Mouse (Mus musculus) embryonic facial prominence, embryonic 15.5 days (tissue): ENCODE measurements at regions not wholly inside any gene's neighbourhood (a gene's known extent, or its start where the extent isn't known, plus 50 kb on each side); places are given as distances from the start of the nearest gene placed in this dataset.

Experiments
- ATAC-seq: fragments of 200-750 bp; cut with Nextera tagmentation; 2 replicates; pipeline ENCODE4 v1.8.0; 2017; ENCODE audit warnings: low read depth, moderate TSS enrichment; ENCODE audit not compliant: insufficient number of reproducible peaks, low FRiP score, low TSS enrichment
- H3K27ac ChIP-seq: fragments of 300-500 bp; sonication (generic); replicated peaks from 2 replicates; pipeline ENCODE4 v1.5.1; 2015; ENCODE audit warnings: mild to moderate bottlenecking, inconsistent platforms
- H3K27me3 ChIP-seq: fragments of 300-500 bp; sonication (generic); 2 replicates; pipeline ENCODE4 v1.6.1; 2015; ENCODE audit warnings: inconsistent platforms
- H3K36me3 ChIP-seq: fragments of 300-500 bp; sonication (generic); 2 replicates; pipeline ENCODE4 v1.6.1; 2015; ENCODE audit warnings: mild to moderate bottlenecking, inconsistent platforms
- H3K4me1 ChIP-seq: fragments of 300-500 bp; sonication (generic); 2 replicates; pipeline ENCODE4 v1.6.1; 2015; ENCODE audit warnings: inconsistent platforms
- H3K4me2 ChIP-seq: fragments of 300-500 bp; sonication (generic); replicated peaks from 2 replicates; pipeline ENCODE4 v1.6.1; 2015; ENCODE audit warnings: mild to moderate bottlenecking, inconsistent platforms
- H3K4me3 ChIP-seq: fragments of 300-500 bp; sonication (generic); replicated peaks from 2 replicates; pipeline ENCODE4 v1.5.1; 2015; ENCODE audit warnings: mild to moderate bottlenecking, inconsistent platforms
- H3K9ac ChIP-seq: fragments of 300-500 bp; sonication (generic); 2 replicates; pipeline ENCODE4 v1.6.1; 2015; ENCODE audit warnings: inconsistent platforms
- H3K9me3 ChIP-seq: fragments of 300-500 bp; sonication (generic); replicated peaks from 2 replicates; pipeline ENCODE4 v1.6.1; 2016; ENCODE audit warnings: inconsistent platforms
- WGBS: fragments of 180-500 bp; shearing (Covaris S2); methylation state at CpG from one replicate; pipeline ENCODE4 v1.1.7; 2015; 5-methylcytosine and 5-hydroxymethylcytosine counted together

- WGBS, result 92% methylated on average over 5 of the region's 5 CpGs
- Histone ChIP-seq H3K9ac (no peak overlapping the region), H3K4me3 (no peak overlapping the region), H3K4me2 (no peak overlapping the region), H3K9me3 (no peaks in the 10 kb centered on the region), H3K27me3 (no peaks in the 10 kb centered on the region), H3K36me3 (no peaks in the 10 kb centered on the region), H3K4me1 (0 out of 2 replicates have a peak, but pooled peaks cover 6% of the 10 kb centered on the region), H3K27ac (no peak overlapping the region)
- ATAC-seq, result no peak
Measured at GRCm38 (mm10) chr7:130052376-130052775, 460.7 kb downstream of the Wdr11 start.

GRCm38 (mm10) chr7:130057708-130058107, 462.5 kb downstream of the Ate1 start:
- H3K27ac ChIP-seq, result no peak overlapping the region
- H3K9ac ChIP-seq, result no peak overlapping the region
- WGBS, result 85% methylated on average over 6 of the region's 6 CpGs
- H3K27me3 ChIP-seq, result no peaks in the 10 kb centered on the region
- no peaks in the 10 kb centered on the region for H3K9me3 ChIP-seq
- no peak for ATAC-seq
- no peaks in the 10 kb centered on the region for H3K36me3 ChIP-seq
- H3K4me1 ChIP-seq, result peaks cover 15% of the 10 kb centered on the region
- H3K4me3 ChIP-seq, result no peak overlapping the region
- no peak overlapping the region for H3K4me2 ChIP-seq

GRCm38 (mm10) chr7:130058267-130058666, 461.9 kb downstream of the Ate1 start:
- no peak overlapping the region for H3K9ac ChIP-seq
- WGBS, result 70% methylated on average over 12 of the region's 12 CpGs
- ATAC-seq, result no peak
- peaks cover 15% of the 10 kb centered on the region for H3K4me1 ChIP-seq
- H3K27ac ChIP-seq, result no peak overlapping the region
- H3K27me3 ChIP-seq, result no peaks in the 10 kb centered on the region
- H3K4me3 ChIP-seq, result no peak overlapping the region
- no peaks in the 10 kb centered on the region for H3K36me3 ChIP-seq
- no peak overlapping the region for H3K4me2 ChIP-seq
- no peaks in the 10 kb centered on the region for H3K9me3 ChIP-seq

- Histone ChIP-seq H3K4me2 (peak overlapping the region; percentile 27), H3K9ac (no peak overlapping the region), H3K36me3 (no peaks in the 10 kb centered on the region), H3K27ac (peak overlapping the region; percentile 76), H3K4me1 (peaks cover 20% of the 10 kb centered on the region), H3K27me3 (no peaks in the 10 kb centered on the region), H3K9me3 (no peaks in the 10 kb centered on the region), H3K4me3 (no peak overlapping the region)
- 28% methylated on average over 15 of the region's 15 CpGs for WGBS
- ATAC-seq, result peak; percentile 39; the same call in 1 of the 2 replicates
Measured at GRCm38 (mm10) chr7:130059684-130060607, 460.2 kb downstream of the Ate1 start.

- no peak for ATAC-seq
- H3K4me3 ChIP-seq, result no peak overlapping the region
- no peaks in the 10 kb centered on the region for H3K27me3 ChIP-seq
- H3K4me1 ChIP-seq, result peaks cover 18% of the 10 kb centered on the region
- no peaks in the 10 kb centered on the region for H3K36me3 ChIP-seq
- H3K9ac ChIP-seq, result no peak overlapping the region
- H3K27ac ChIP-seq, result no peak overlapping the region
- no peak overlapping the region for H3K4me2 ChIP-seq
- 36% methylated on average over 7 of the region's 7 CpGs for WGBS
- no peaks in the 10 kb centered on the region for H3K9me3 ChIP-seq
Measured at GRCm38 (mm10) chr7:130064500-130064899, 455.7 kb downstream of the Ate1 start.

GRCm38 (mm10) chr7:130068316-130068715, 451.9 kb downstream of the Ate1 start:
- Histone ChIP-seq H3K4me2 (no peak overlapping the region), H3K27me3 (no peaks in the 10 kb centered on the region), H3K27ac (no peak overlapping the region), H3K4me3 (no peak overlapping the region), H3K9ac (no peak overlapping the region), H3K4me1 (peaks cover 8% of the 10 kb centered on the region), H3K9me3 (no peaks in the 10 kb centered on the region), H3K36me3 (no peaks in the 10 kb centered on the region)
- WGBS, result 77% methylated on average over 3 of the region's 3 CpGs
- no peak for ATAC-seq

- Histone ChIP-seq H3K9ac (peak overlapping the region; percentile 24; the same call in 1 of the 2 replicates), H3K27ac (peak overlapping the region; percentile 76), H3K27me3 (no peaks in the 10 kb centered on the region), H3K4me1 (peaks cover 15% of the 10 kb centered on the region), H3K36me3 (no peaks in the 10 kb centered on the region), H3K4me3 (peak overlapping the region; percentile 39; the same call in 1 of the 2 replicates), H3K4me2 (peak overlapping the region; percentile 56), H3K9me3 (no peaks in the 10 kb centered on the region)
- 41% methylated on average over 11 of the region's 11 CpGs for WGBS
- ATAC-seq, result no peak
Measured at GRCm38 (mm10) chr7:130073388-130073787, 446.8 kb downstream of the Ate1 start.

GRCm38 (mm10) chr7:130073890-130074819, 446.0 kb downstream of the Ate1 start:
- Histone ChIP-seq H3K27me3 (no peaks in the 10 kb centered on the region), H3K9ac (no peak overlapping the region), H3K4me3 (peak overlapping the region; percentile 39), H3K9me3 (no peaks in the 10 kb centered on the region), H3K4me2 (peak overlapping the region; percentile 56), H3K27ac (peak overlapping the region; percentile 76), H3K4me1 (peaks cover 15% of the 10 kb centered on the region), H3K36me3 (no peaks in the 10 kb centered on the region)
- peak; percentile 63 for ATAC-seq
- 12% methylated on average over 27 of the region's 27 CpGs for WGBS

- no peaks in the 10 kb centered on the region for H3K27me3 ChIP-seq
- H3K4me1 ChIP-seq, result peaks cover 6% of the 10 kb centered on the region; the same call in 1 of the 2 replicates
- WGBS, result 53% methylated on average over 4 of the region's 4 CpGs
- H3K9me3 ChIP-seq, result no peaks in the 10 kb centered on the region
- ATAC-seq, result no peak
- no peak overlapping the region for H3K9ac ChIP-seq
- H3K27ac ChIP-seq, result no peak overlapping the region
- no peaks in the 10 kb centered on the region for H3K36me3 ChIP-seq
- H3K4me2 ChIP-seq, result no peak overlapping the region
- no peak overlapping the region for H3K4me3 ChIP-seq
Measured at GRCm38 (mm10) chr7:130082662-130083061, 437.5 kb downstream of the Ate1 start.

GRCm38 (mm10) chr7:130085706-130086105, 434.5 kb downstream of the Ate1 start:
- no peaks in the 10 kb centered on the region for H3K9me3 ChIP-seq
- H3K27me3 ChIP-seq, result no peaks in the 10 kb centered on the region
- ATAC-seq, result no peak
- H3K4me3 ChIP-seq, result no peak overlapping the region
- H3K9ac ChIP-seq, result no peak overlapping the region
- no peak overlapping the region for H3K4me2 ChIP-seq
- H3K4me1 ChIP-seq, result peaks cover 6% of the 10 kb centered on the region; the same call in 1 of the 2 replicates
- no peak overlapping the region for H3K27ac ChIP-seq
- H3K36me3 ChIP-seq, result no peaks in the 10 kb centered on the region
